Mouse (Mus musculus): Measurements from ENCODE around the gene Cmc2.

DNA sequence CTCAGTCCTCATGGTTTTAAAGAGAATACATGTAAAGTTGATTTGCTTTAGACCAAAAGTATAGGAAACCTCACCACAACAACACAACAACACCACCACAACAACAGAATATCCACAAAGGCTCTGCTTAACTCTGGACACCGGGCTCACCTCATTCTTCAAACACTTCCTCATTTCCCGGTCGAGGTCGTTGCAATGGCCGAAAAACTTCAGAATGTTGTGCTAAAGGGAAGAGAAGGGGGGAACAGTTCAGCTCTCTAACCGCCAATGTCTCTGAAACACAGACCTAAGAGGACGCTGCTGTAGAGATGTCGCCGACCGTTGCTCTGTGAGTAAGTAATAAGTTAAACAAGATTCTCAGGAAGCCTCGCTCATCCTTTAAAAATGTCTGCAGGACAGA, 27.3 kb downstream of the Cmc2 start:
- TF ChIP-seq POLR2A (IDR thresholded peaks at IDR 0.05; ENCODE audit: extremely low read depth, insufficient read depth, low read length) = no peak
- no peak for TF ChIP-seq CTCF (IDR thresholded peaks at IDR 0.05; ENCODE audit: extremely low read depth, insufficient read depth, low read length)
